ENCODE assay signal across 16 mouse cellular contexts in the genomic region with DNA sequence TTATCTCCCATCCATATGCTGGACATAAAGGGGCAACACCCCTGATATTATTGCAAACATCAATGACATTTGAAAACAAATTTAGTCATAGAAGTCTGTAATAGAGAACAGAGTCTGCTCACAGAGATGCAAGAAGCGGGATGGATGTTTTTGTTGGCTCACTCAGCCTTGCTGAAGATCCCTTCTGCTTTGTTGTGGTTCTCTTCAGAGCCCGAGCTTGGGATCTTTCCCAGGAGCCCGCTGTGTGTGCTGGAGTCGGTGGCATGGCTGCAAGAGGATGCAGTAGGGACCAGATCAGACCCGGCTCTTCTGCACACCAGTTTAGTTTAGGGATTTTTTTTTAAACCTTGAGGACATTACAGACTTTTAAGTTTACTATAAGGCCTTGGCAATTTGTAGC. TPM values are rescaled to one million over a fixed set of nuclear protein-coding genes. Genes with fewer than 3 reads are reported as not detected.
A peak's percentile ranks its signal among the peaks of the same experiment; 100 is the strongest.
DNase-seq lines count a peak whose midpoint lies in the region; ATAC-seq and TF ChIP-seq lines count a peak whose summit lies in the region.
"Had no signal": no experiment of that assay in that cellular context is flagged by ENCODE, and none has a peak within 500 bp of the region (broad histone marks: within the 10 kb centered on the region; RNA-seq: fewer than 3 reads in every experiment).

No protein-coding gene starts in this region.

- H3K4me1 ChIP-seq in heart, embryonic 12.5 days (replicated peaks) = no peaks in the 10 kb centered on the region; the same call in none of the 2 replicates
- H3K4me1 ChIP-seq in liver, postnatal 0 days (ENCODE audit: insufficient read depth) = no peaks in the 10 kb centered on the region
- H3K4me1 ChIP-seq in kidney, embryonic 16.5 days (ENCODE audit: insufficient read depth, low read length) = peaks cover 9% of the 10 kb centered on the region; the same call in 1 of the 2 replicates

- no peak for TF ChIP-seq CTCF in liver, postnatal 0 days (IDR thresholded peaks at IDR 0.05; ENCODE audit: low read depth)

- no peak for TF ChIP-seq EP300 in liver, postnatal 0 days (IDR thresholded peaks at IDR 0.05; ENCODE audit: low read depth)

- WGBS in heart, embryonic 12.5 days = 69% methylated on average over 5 of the region's 5 CpGs
- 86% methylated on average over 5 of the region's 5 CpGs for WGBS in liver, postnatal 0 days (ENCODE audit: insufficient replicate concordance)
- 65% methylated on average over 5 of the region's 5 CpGs for WGBS in kidney, embryonic 16.5 days

- no peak overlapping the region for H3K9ac ChIP-seq in heart, embryonic 12.5 days
- no peak overlapping the region for H3K9ac ChIP-seq in liver, postnatal 0 days (replicated peaks)
- H3K9ac ChIP-seq in kidney, embryonic 16.5 days (replicated peaks; ENCODE audit: low read length) = no peak overlapping the region
- H3K9ac ChIP-seq: embryonic facial prominence, embryonic 12.5 days; hindbrain, embryonic 12.5 days; limb, embryonic 13.5 days; liver, embryonic 14.5 days; midbrain, embryonic 13.5 days had no signal

- no peaks in the 10 kb centered on the region for H3K27me3 ChIP-seq in heart, embryonic 12.5 days (replicated peaks)
- no peaks in the 10 kb centered on the region for H3K27me3 ChIP-seq in liver, postnatal 0 days (ENCODE audit: insufficient read depth, low read length)
- H3K27me3 ChIP-seq in kidney, embryonic 16.5 days (ENCODE audit: insufficient read depth, low read length) = no peaks in the 10 kb centered on the region
- H3K27me3 ChIP-seq: embryonic facial prominence, embryonic 12.5 days; hindbrain, embryonic 12.5 days; limb, embryonic 13.5 days; midbrain, embryonic 13.5 days had no signal

- DNase-seq in heart, postnatal 4 days = peak; percentile 12
- DNase-seq in NIH3T3 (ENCODE audit: low read depth) = peak; percentile 54
- DNase-seq in cerebellum, adult 11-12 months = peak; percentile 83
- peak; percentile 83 to 86 for DNase-seq in cerebellum, postnatal 25 days
- DNase-seq in liver, postnatal 0 days = no peak
- DNase-seq: adrenal gland, adult 2 months; kidney, adult 9 months; thymus, adult 18-20 months had no signal

- H3K36me3 ChIP-seq in heart, embryonic 12.5 days = no peaks in the 10 kb centered on the region
- H3K36me3 ChIP-seq in liver, postnatal 0 days (replicated peaks; ENCODE audit: insufficient read depth, low read length) = no peaks in the 10 kb centered on the region
- no peaks in the 10 kb centered on the region for H3K36me3 ChIP-seq in kidney, embryonic 16.5 days (ENCODE audit: insufficient read depth, low read length)
- H3K36me3 ChIP-seq: embryonic facial prominence, embryonic 12.5 days; hindbrain, embryonic 12.5 days; limb, embryonic 13.5 days; midbrain, embryonic 13.5 days had no signal

- H3K27ac ChIP-seq in heart, embryonic 12.5 days (ENCODE audit: poor library complexity, severe bottlenecking) = no peak overlapping the region
- no peak overlapping the region for H3K27ac ChIP-seq in liver, postnatal 0 days (ENCODE audit: low read depth)
- no peak overlapping the region for H3K27ac ChIP-seq in kidney, embryonic 16.5 days (ENCODE audit: low read length)
- H3K27ac ChIP-seq: embryonic facial prominence, embryonic 12.5 days; hindbrain, embryonic 12.5 days; limb, embryonic 13.5 days; liver, embryonic 14.5 days; midbrain, embryonic 13.5 days had no signal

- no peak overlapping the region for H3K4me3 ChIP-seq in heart, embryonic 12.5 days
- H3K4me3 ChIP-seq in liver, postnatal 0 days (ENCODE audit: low read depth, low read length) = no peak overlapping the region
- H3K4me3 ChIP-seq in kidney, embryonic 16.5 days (ENCODE audit: low read length) = no peak overlapping the region
- H3K4me3 ChIP-seq: embryonic facial prominence, embryonic 12.5 days; hindbrain, embryonic 12.5 days; limb, embryonic 13.5 days; midbrain, embryonic 13.5 days had no signal

- H3K9me3 ChIP-seq in heart, embryonic 12.5 days (replicated peaks) = no peaks in the 10 kb centered on the region
- no peaks in the 10 kb centered on the region for H3K9me3 ChIP-seq in liver, postnatal 0 days (ENCODE audit: low read length)
- no peaks in the 10 kb centered on the region for H3K9me3 ChIP-seq in kidney, embryonic 16.5 days (ENCODE audit: low read length)
- H3K9me3 ChIP-seq: embryonic facial prominence, embryonic 12.5 days; hindbrain, embryonic 12.5 days; limb, embryonic 13.5 days; midbrain, embryonic 13.5 days had no signal

- no peak overlapping the region for H3K4me2 ChIP-seq in heart, embryonic 12.5 days
- no peak overlapping the region for H3K4me2 ChIP-seq in liver, postnatal 0 days (ENCODE audit: low read depth, low read length)
- no peak overlapping the region for H3K4me2 ChIP-seq in kidney, embryonic 16.5 days (replicated peaks; ENCODE audit: low read depth, low read length)
- H3K4me2 ChIP-seq: embryonic facial prominence, embryonic 12.5 days; hindbrain, embryonic 12.5 days; limb, embryonic 13.5 days; midbrain, embryonic 13.5 days had no signal

- no peak for ATAC-seq in heart, embryonic 12.5 days (ENCODE audit: insufficient number of reproducible peaks, low FRiP score)
- no peak for ATAC-seq in liver, postnatal 0 days
- no peak for ATAC-seq in kidney, embryonic 16.5 days (ENCODE audit: low FRiP score, low TSS enrichment)
- ATAC-seq: lung, postnatal 0 days; midbrain, embryonic 13.5 days had no signal

RNA-seq across cellular contexts. Expression of a gene that starts 54.3 kb away (rescaled TPM):
- 10 to 100 TPM; 11.5 to 14.0 TPM for total RNA-seq in heart, postnatal 4 days (2021)
- 6.6 and 9.4 TPM in 2 replicates for polyA plus RNA-seq in heart, embryonic 12.5 days (2016; fragmentation: Nextera tagmentation; extraction: Ambion mirVana)
- polyA plus RNA-seq in liver, postnatal 0 days (2015; fragmentation: Nextera tagmentation; extraction: Ambion mirVana) = 28.8 and 28.9 TPM in 2 replicates
- 7.4 and 8.0 TPM in 2 replicates for polyA plus RNA-seq in kidney, embryonic 16.5 days (2015; fragmentation: Nextera tagmentation; extraction: Ambion mirVana)
